In the genomic region with DNA sequence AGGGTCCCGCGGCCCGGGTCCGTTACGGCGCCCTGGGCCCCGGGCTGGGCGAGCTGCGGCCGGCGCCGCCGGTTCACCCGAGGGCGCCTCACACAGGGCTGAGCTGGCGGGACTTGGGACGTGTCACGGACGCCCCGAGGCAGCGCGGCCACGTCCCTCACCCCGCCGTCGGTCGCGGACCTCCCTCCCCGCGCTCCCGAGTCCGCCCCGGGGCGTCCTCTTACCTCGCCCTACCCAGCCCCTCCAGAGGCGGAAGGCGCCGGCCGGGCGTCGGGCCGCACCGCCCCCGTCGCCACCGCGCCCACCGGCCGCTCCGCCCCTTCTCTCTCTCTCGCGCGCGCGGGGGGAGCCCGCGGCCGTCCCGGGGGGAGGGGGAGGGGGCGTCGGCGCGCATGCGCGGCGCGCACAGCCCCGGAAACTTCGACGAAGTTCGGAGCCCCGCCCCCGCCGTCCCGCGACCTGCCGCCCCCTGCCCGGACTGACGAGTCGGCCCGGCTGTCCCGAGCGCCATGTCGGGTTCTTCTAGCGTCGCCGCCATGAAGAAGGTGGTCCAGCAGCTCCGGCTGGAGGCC, we compare ENCODE assay signal across 8 mouse cellular contexts. TPM values are rescaled to one million over a fixed set of nuclear protein-coding genes. Genes with fewer than 3 reads are reported as not detected.
DNase-seq lines count a peak whose midpoint lies in the region; ATAC-seq and TF ChIP-seq lines count a peak whose summit lies in the region.

A gene (minus strand): TSS at position 323 of the 572 bp plus-strand sequence.
A gene (plus strand): TSS at position 377 of the 572 bp plus-strand sequence.

- H3K4me3 ChIP-seq in E14TG2a.4 (replicated peaks; ENCODE audit: low read length): peak within 1 kb of the TSS; percentile 90
- H3K4me3 ChIP-seq in forebrain, embryonic 12.5 days (replicated peaks): peak within 1 kb of the TSS; percentile 82
- peak within 1 kb of the TSS; percentile 91 for H3K4me3 ChIP-seq in heart, postnatal 0 days (ENCODE audit: low read depth, low read length)
- H3K4me3 ChIP-seq in liver, postnatal 0 days (ENCODE audit: low read depth, low read length): peak within 1 kb of the TSS; percentile 79
- H3K4me3 ChIP-seq in neural tube, embryonic 12.5 days: peak within 1 kb of the TSS; percentile 68
- peak within 1 kb of the TSS; percentile 99 for H3K4me3 ChIP-seq in stomach, embryonic 16.5 days (replicated peaks; ENCODE audit: low read length)

- H3K27ac ChIP-seq in forebrain, embryonic 12.5 days: peak within 1 kb of the TSS; percentile 82
- peak within 1 kb of the TSS; percentile 93 for H3K27ac ChIP-seq in heart, postnatal 0 days (ENCODE audit: low read depth)
- peak within 1 kb of the TSS; percentile 97 for H3K27ac ChIP-seq in liver, postnatal 0 days (ENCODE audit: low read depth)
- H3K27ac ChIP-seq in neural tube, embryonic 12.5 days: peak within 1 kb of the TSS; percentile 33
- peak within 1 kb of the TSS; percentile 96 for H3K27ac ChIP-seq in stomach, embryonic 16.5 days (ENCODE audit: low read length)

- no peak for TF ChIP-seq EP300 in heart, postnatal 0 days (IDR thresholded peaks at IDR 0.05; ENCODE audit: low read depth)
- TF ChIP-seq EP300 in liver, postnatal 0 days (IDR thresholded peaks at IDR 0.05; ENCODE audit: low read depth): no peak

- peaks cover 35% of the 10 kb centered on the region for H3K4me1 ChIP-seq in E14TG2a.4 (replicated peaks; ENCODE audit: low read depth, low read length)
- peaks cover 22% of the 10 kb centered on the region for H3K4me1 ChIP-seq in forebrain, embryonic 12.5 days
- peaks cover 19% of the 10 kb centered on the region for H3K4me1 ChIP-seq in heart, postnatal 0 days (ENCODE audit: control insufficient read depth, insufficient read depth)
- peaks cover 26% of the 10 kb centered on the region for H3K4me1 ChIP-seq in liver, postnatal 0 days (ENCODE audit: insufficient read depth)
- peaks cover 17% of the 10 kb centered on the region for H3K4me1 ChIP-seq in neural tube, embryonic 12.5 days
- peaks cover 30% of the 10 kb centered on the region for H3K4me1 ChIP-seq in stomach, embryonic 16.5 days (ENCODE audit: control insufficient read depth, insufficient read depth, low read length)

- H3K9ac ChIP-seq in forebrain, embryonic 12.5 days: peak within 1 kb of the TSS; percentile 76
- peak within 1 kb of the TSS; percentile 94 for H3K9ac ChIP-seq in heart, postnatal 0 days (replicated peaks; ENCODE audit: low read depth, low read length)
- peak within 1 kb of the TSS; percentile 94 for H3K9ac ChIP-seq in liver, postnatal 0 days (replicated peaks)
- H3K9ac ChIP-seq in neural tube, embryonic 12.5 days: peak within 1 kb of the TSS; percentile 85
- H3K9ac ChIP-seq in stomach, embryonic 16.5 days (ENCODE audit: low read length): peak within 1 kb of the TSS; percentile 97

- peaks cover 35% of the 10 kb centered on the region for H3K36me3 ChIP-seq in E14TG2a.4 (ENCODE audit: insufficient read depth, low read length)
- H3K36me3 ChIP-seq in forebrain, embryonic 12.5 days (replicated peaks): peaks cover 15% of the 10 kb centered on the region
- H3K36me3 ChIP-seq in heart, postnatal 0 days (replicated peaks; ENCODE audit: control insufficient read depth, insufficient read depth, low read length): peaks cover 8% of the 10 kb centered on the region
- H3K36me3 ChIP-seq in liver, postnatal 0 days (replicated peaks; ENCODE audit: insufficient read depth, low read length): peaks cover 13% of the 10 kb centered on the region
- peaks cover 15% of the 10 kb centered on the region for H3K36me3 ChIP-seq in neural tube, embryonic 12.5 days
- H3K36me3 ChIP-seq in stomach, embryonic 16.5 days (ENCODE audit: control insufficient read depth, insufficient read depth, low read length): no peaks in the 10 kb centered on the region

- no peaks in the 10 kb centered on the region for H3K27me3 ChIP-seq in E14TG2a.4 (ENCODE audit: insufficient read depth, low read length)
- no peaks in the 10 kb centered on the region for H3K27me3 ChIP-seq in forebrain, embryonic 12.5 days
- no peaks in the 10 kb centered on the region for H3K27me3 ChIP-seq in heart, postnatal 0 days (ENCODE audit: control insufficient read depth, insufficient read depth, low read length)
- H3K27me3 ChIP-seq in liver, postnatal 0 days (ENCODE audit: insufficient read depth, low read length): no peaks in the 10 kb centered on the region
- H3K27me3 ChIP-seq in neural tube, embryonic 12.5 days (replicated peaks): no peaks in the 10 kb centered on the region
- H3K27me3 ChIP-seq in stomach, embryonic 16.5 days (ENCODE audit: control insufficient read depth, insufficient read depth, low read length): no peaks in the 10 kb centered on the region

- no peaks in the 10 kb centered on the region for H3K9me3 ChIP-seq in E14TG2a.4 (ENCODE audit: low read length)
- no peaks in the 10 kb centered on the region for H3K9me3 ChIP-seq in forebrain, embryonic 12.5 days
- H3K9me3 ChIP-seq in heart, postnatal 0 days (replicated peaks; ENCODE audit: control insufficient read depth, low read length): no peaks in the 10 kb centered on the region
- no peaks in the 10 kb centered on the region for H3K9me3 ChIP-seq in liver, postnatal 0 days (ENCODE audit: low read length)
- H3K9me3 ChIP-seq in neural tube, embryonic 12.5 days: no peaks in the 10 kb centered on the region
- H3K9me3 ChIP-seq in stomach, embryonic 16.5 days (replicated peaks; ENCODE audit: control insufficient read depth, low read length): no peaks in the 10 kb centered on the region

- H3K4me2 ChIP-seq in forebrain, embryonic 12.5 days: peak within 1 kb of the TSS; percentile 61
- H3K4me2 ChIP-seq in heart, postnatal 0 days (ENCODE audit: low read depth, low read length): peak within 1 kb of the TSS; percentile 86
- peak within 1 kb of the TSS; percentile 81 for H3K4me2 ChIP-seq in liver, postnatal 0 days (ENCODE audit: low read depth, low read length)
- peak within 1 kb of the TSS; percentile 70 for H3K4me2 ChIP-seq in neural tube, embryonic 12.5 days (replicated peaks)
- peak within 1 kb of the TSS; percentile 82 for H3K4me2 ChIP-seq in stomach, embryonic 16.5 days (ENCODE audit: low read depth, low read length)

- under 1% methylated on average over 41 of the region's 88 CpGs for WGBS in forebrain, embryonic 12.5 days
- WGBS in heart, postnatal 0 days: under 1% methylated on average over 69 of the region's 88 CpGs
- WGBS in liver, postnatal 0 days (ENCODE audit: insufficient replicate concordance): 1% methylated on average over 53 of the region's 88 CpGs
- WGBS in neural tube, embryonic 12.5 days: 1% methylated on average over 65 of the region's 88 CpGs
- under 1% methylated on average over 56 of the region's 88 CpGs for WGBS in stomach, embryonic 16.5 days

- TF ChIP-seq CTCF in E14TG2a.4 (conservative IDR thresholded peaks at IDR 0.05; ENCODE audit: low read length): no peak
- TF ChIP-seq CTCF in heart, postnatal 0 days (IDR thresholded peaks at IDR 0.05; ENCODE audit: low read depth): no peak
- 0 out of 2 replicates have a peak, but pooled peaks have one; percentile 7 for TF ChIP-seq CTCF in liver, postnatal 0 days (IDR thresholded peaks at IDR 0.05; ENCODE audit: low read depth)

- DNase-seq in c-Kit-negative CD71-positive TER-119-positive erythroid progenitor cells, embryonic 14.5 days (ENCODE audit: low read depth, low spot score): peak; percentile 73
- peak; percentile 89 for DNase-seq in heart, postnatal 0 days (ENCODE audit: low spot score)
- peak; percentile 88 to 96 for DNase-seq in kidney, postnatal 36 days
- peak; percentile 94 for DNase-seq in liver, postnatal 0 days

- ATAC-seq in forebrain, embryonic 12.5 days (ENCODE audit: low FRiP score): peak; percentile 94
- peak; percentile 94 for ATAC-seq in heart, postnatal 0 days (ENCODE audit: insufficient read depth, low read depth)
- peak; percentile 95 for ATAC-seq in liver, postnatal 0 days
- ATAC-seq in neural tube, embryonic 12.5 days (ENCODE audit: low FRiP score, low read depth): peak; percentile 86
- ATAC-seq in stomach, embryonic 16.5 days (ENCODE audit: insufficient read depth, low FRiP score): peak; percentile 97

RNA-seq across cellular contexts. Expression of the first gene that starts in this region (rescaled TPM):
- 6.9 and 7.7 TPM in 2 replicates for polyA plus RNA-seq in forebrain, embryonic 12.5 days (2016; fragmentation: Nextera tagmentation; extraction: Ambion mirVana)
- total RNA-seq in heart, postnatal 0 days (2014; rRNA removed; ENCODE audit: low replicate concordance): 0.23 and 0.81 TPM in 2 replicates
- polyA plus RNA-seq in heart, postnatal 0 days (2015; fragmentation: Nextera tagmentation; extraction: Ambion mirVana): 4.1 and 4.4 TPM in 2 replicates
- polyA plus RNA-seq in liver, postnatal 0 days (2015; fragmentation: Nextera tagmentation; extraction: Ambion mirVana): 0.62 and 1.5 TPM in 2 replicates
- 7.6 and 8.0 TPM in 2 replicates for polyA plus RNA-seq in neural tube, embryonic 12.5 days (2016; fragmentation: Nextera tagmentation; extraction: Ambion mirVana)
- polyA plus RNA-seq in stomach, embryonic 16.5 days (2015; fragmentation: Nextera tagmentation; extraction: Ambion mirVana): 3.1 and 4.1 TPM in 2 replicates

RNA-seq across cellular contexts. Expression of the second gene that starts in this region (rescaled TPM):
- polyA plus RNA-seq in forebrain, embryonic 12.5 days (2016; fragmentation: Nextera tagmentation; extraction: Ambion mirVana): 851 and 914 TPM in 2 replicates
- total RNA-seq in heart, postnatal 0 days (2014; rRNA removed; ENCODE audit: low replicate concordance): 349 and 380 TPM in 2 replicates
- polyA plus RNA-seq in heart, postnatal 0 days (2015; fragmentation: Nextera tagmentation; extraction: Ambion mirVana): 1,164 and 1,272 TPM in 2 replicates
- 764 and 778 TPM in 2 replicates for polyA plus RNA-seq in liver, postnatal 0 days (2015; fragmentation: Nextera tagmentation; extraction: Ambion mirVana)
- polyA plus RNA-seq in neural tube, embryonic 12.5 days (2016; fragmentation: Nextera tagmentation; extraction: Ambion mirVana): 756 and 823 TPM in 2 replicates
- polyA plus RNA-seq in stomach, embryonic 16.5 days (2015; fragmentation: Nextera tagmentation; extraction: Ambion mirVana): 885 and 955 TPM in 2 replicates

Comparison
In these comparisons a context has a peak if more than half of its experiments do, and no peak if none do; other contexts are left out.
1. Peak in every context shown above with its lines: DNase-seq, ATAC-seq, H3K4me3 ChIP-seq and H3K27ac ChIP-seq.
2. H3K27ac ChIP-seq: peak in every context shown above with its lines; median percentile 97 in liver, postnatal 0 days; 96 in stomach, embryonic 16.5 days; 93 in heart, postnatal 0 days; 82 in forebrain, embryonic 12.5 days; 33 in neural tube, embryonic 12.5 days.